Mouse (Mus musculus) 3134 (cell line): ENCODE measurements around the gene Man1a2.

Experiments
- DNase-seq: peaks from one replicate; pipeline ENCODE4 v3.0.0-alpha.2; 2011; ENCODE audit warnings: low spot score; ENCODE audit not compliant: insufficient read length; ENCODE audit errors: extremely low read depth

The Man1a2 gene

GRCm38 (mm10) chr3:100685087-100685762 is at the start of gene Man1a2:
Gene Man1a2, minus strand, starts transcription at chr3:100685503.
- peak; percentile 84 for DNase-seq

- DNase-seq, result no peak
Observed at GRCm38 (mm10) chr3:100734482-100735154, 49.3 kb upstream of the Man1a2 start.

GRCm38 (mm10) chr3:100731896-100732295 is 46.6 kb upstream of the Man1a2 start:
- DNase-seq, result no peak

- DNase-seq, result no peak
Observed at GRCm38 (mm10) chr3:100731347-100731746, 46.0 kb upstream of the Man1a2 start.

GRCm38 (mm10) chr3:100728008-100728712 is 42.9 kb upstream of the Man1a2 start:
- no peak for DNase-seq

- no peak for DNase-seq
Observed at GRCm38 (mm10) chr3:100725960-100726674, 40.8 kb upstream of the Man1a2 start.

GRCm38 (mm10) chr3:100720786-100721300 is 35.5 kb upstream of the Man1a2 start:
- no peak for DNase-seq

GRCm38 (mm10) chr3:100716241-100716640 is 30.9 kb upstream of the Man1a2 start:
- DNase-seq, result no peak

GRCm38 (mm10) chr3:100715367-100715766 is 30.1 kb upstream of the Man1a2 start:
- DNase-seq, result no peak

GRCm38 (mm10) chr3:100713142-100714005 is 28.1 kb upstream of the Man1a2 start:
- no peak for DNase-seq

- no peak for DNase-seq
Observed at GRCm38 (mm10) chr3:100712140-100712539, 26.8 kb upstream of the Man1a2 start.

GRCm38 (mm10) chr3:100711486-100711885 is 26.2 kb upstream of the Man1a2 start:
- no peak for DNase-seq

- no peak for DNase-seq
Observed at GRCm38 (mm10) chr3:100707117-100707516, 21.8 kb upstream of the Man1a2 start.

- DNase-seq, result no peak
Observed at GRCm38 (mm10) chr3:100705128-100705667, 19.9 kb upstream of the Man1a2 start.

GRCm38 (mm10) chr3:100703847-100704644 is 18.7 kb upstream of the Man1a2 start:
- DNase-seq, result no peak

GRCm38 (mm10) chr3:100702875-100703846 is 17.9 kb upstream of the Man1a2 start:
- no peak for DNase-seq

- DNase-seq, result no peak
Observed at GRCm38 (mm10) chr3:100688747-100689146, 3.4 kb upstream of the Man1a2 start.

- DNase-seq, result no peak
Observed at GRCm38 (mm10) chr3:100686756-100687155, 1.5 kb upstream of the Man1a2 start.
